Mouse (Mus musculus): ENCODE data around the gene Sdk2. TPM values are rescaled to one million over a fixed set of nuclear protein-coding genes. Genes with fewer than 3 reads are reported as not detected.
A peak's percentile ranks its signal among the peaks of the same experiment; 100 is the strongest.

Gene Sdk2
- total and polyA plus RNA-seq, 3 experiments: 1.2 to 4.8 (median 1.3) TPM

DNA sequence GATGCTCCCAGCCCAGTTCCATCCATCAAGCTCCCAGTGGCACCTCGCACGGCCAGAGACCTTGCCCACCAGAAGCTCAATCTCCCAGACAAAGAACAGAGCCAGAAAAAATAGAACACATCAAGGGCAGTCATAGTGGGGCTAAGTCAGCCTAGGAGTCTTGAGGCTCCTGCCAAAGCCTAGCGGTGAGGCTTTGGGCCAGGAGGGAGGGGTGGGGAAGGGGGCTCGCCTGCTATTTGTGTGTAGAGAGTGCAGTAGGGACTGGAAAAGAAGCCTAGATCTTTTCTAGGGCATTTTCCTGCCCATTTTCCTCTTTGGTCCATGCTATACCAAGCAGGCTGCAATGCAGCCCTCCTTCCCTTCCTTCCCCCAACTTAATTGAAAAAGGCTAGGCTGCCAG lies 76.8 kb downstream of the Sdk2 start:
- no peak for DNase-seq (ENCODE audit: extremely low read depth)
- peaks cover 47% of the 10 kb centered on the region for H3K27me3 ChIP-seq (replicated peaks)
- no peak overlapping the region for H3K9ac ChIP-seq (ENCODE audit: insufficient read depth, low read depth)
- no peaks in the 10 kb centered on the region for H3K36me3 ChIP-seq (replicated peaks in 1 of 2; ENCODE audit: control insufficient read depth in 1 of 2, insufficient read depth in 1 of 2, low read length in 1 of 2)
- no peaks in the 10 kb centered on the region for H3K79me2 ChIP-seq (replicated peaks; ENCODE audit: control insufficient read depth, extremely low read depth, insufficient read depth, poor library complexity, severe bottlenecking)
- no peak overlapping the region for H3K4me3 ChIP-seq (replicated peaks in 1 of 3; ENCODE audit: low read depth in 2 of 3, low read length in 2 of 3, poor library complexity in 1 of 3)
- in situ Hi-C loops (cut with MboI; ENCODE audit: low pct_ligation_motif_present, low pct_unique_long_range_greater_than_20kb, low sequenced_read_pairs): loop anchor here (10.0 kb wide), 1 partner anchor 115 kb away; no protein-coding TSS in a partner anchor
- TF ChIP-seq SIN3A (IDR thresholded peaks at IDR 0.05; ENCODE audit: low read length) (no peak), POLR2AphosphoS2 (IDR thresholded peaks at IDR 0.05; ENCODE audit: low read depth, low read length) (no peak)
- no peak overlapping the region for H3K4me2 ChIP-seq (ENCODE audit: insufficient read depth, low read depth, poor library complexity, severe bottlenecking)
- dilution Hi-C loops (cut with MboI; ENCODE audit: extremely low pct_ligation_motif_present, extremely low pct_unique_long_range_greater_than_20kb, low sequenced_read_pairs): no loop called here
- H3K9me3 ChIP-seq (replicated peaks; ENCODE audit: low read length): no peaks in the 10 kb centered on the region
- H3K27ac ChIP-seq (ENCODE audit: insufficient read depth, low read depth): no peak overlapping the region
- H3K4me1 ChIP-seq (ENCODE audit: control insufficient read depth in 1 of 2, insufficient read depth in 2 of 2): peaks cover 0 to 15% of the 10 kb centered on the region in 2 experiments; a peak in 2 of 4 replicates

DNA sequence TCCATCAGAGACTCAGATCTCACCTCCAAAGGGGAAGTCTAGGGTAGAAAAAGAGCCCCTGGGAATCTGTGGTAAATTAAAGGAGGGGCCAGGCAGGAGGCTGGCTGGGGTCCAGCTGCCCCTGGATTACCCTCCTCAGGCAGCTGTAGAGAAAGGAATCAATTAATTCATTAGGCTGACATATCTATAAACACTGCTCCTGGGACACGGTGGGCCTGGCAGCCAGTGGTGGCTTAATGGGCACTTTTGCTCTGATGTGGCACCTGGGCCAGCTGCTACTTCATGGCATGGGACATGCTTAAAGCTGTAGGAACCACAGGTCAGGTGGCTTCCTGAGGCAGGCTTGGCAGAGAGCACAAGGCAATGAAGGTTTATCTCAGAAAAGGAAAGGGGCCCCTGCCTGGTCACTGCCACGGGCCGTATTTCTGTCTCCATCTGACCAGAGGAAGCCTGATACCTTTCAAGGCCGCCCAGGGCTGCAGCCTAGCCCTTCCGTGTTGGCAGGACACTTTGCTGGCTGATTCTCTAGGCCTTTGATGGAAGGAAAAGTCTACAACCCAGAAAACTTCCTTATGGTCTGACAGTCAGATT lies 80.9 kb downstream of the Sdk2 start:
- peaks cover 18% of the 10 kb centered on the region for H3K27me3 ChIP-seq (replicated peaks)
- no peak for DNase-seq (ENCODE audit: extremely low read depth)
- H3K27ac ChIP-seq (ENCODE audit: insufficient read depth, low read depth): no peak overlapping the region
- dilution Hi-C loops (cut with MboI; ENCODE audit: extremely low pct_ligation_motif_present, extremely low pct_unique_long_range_greater_than_20kb, low sequenced_read_pairs): no loop called here
- H3K9me3 ChIP-seq (replicated peaks; ENCODE audit: low read length): no peaks in the 10 kb centered on the region
- H3K4me2 ChIP-seq (ENCODE audit: insufficient read depth, low read depth, poor library complexity, severe bottlenecking): no peak overlapping the region
- in situ Hi-C loops (cut with MboI; ENCODE audit: low pct_ligation_motif_present, low pct_unique_long_range_greater_than_20kb, low sequenced_read_pairs): no loop called here
- H3K79me2 ChIP-seq (replicated peaks; ENCODE audit: control insufficient read depth, extremely low read depth, insufficient read depth, poor library complexity, severe bottlenecking): no peaks in the 10 kb centered on the region
- no peaks in the 10 kb centered on the region for H3K36me3 ChIP-seq (replicated peaks in 1 of 2; ENCODE audit: control insufficient read depth in 1 of 2, insufficient read depth in 1 of 2, low read length in 1 of 2)
- no peak overlapping the region for H3K9ac ChIP-seq (ENCODE audit: insufficient read depth, low read depth)
- H3K4me3 ChIP-seq (replicated peaks in 1 of 3; ENCODE audit: low read depth in 2 of 3, low read length in 2 of 3, poor library complexity in 1 of 3): no peak overlapping the region
- TF ChIP-seq ZNF384 (IDR thresholded peaks at IDR 0.05; ENCODE audit: low read depth, low read length): no peak
- TF ChIP-seq USF2 (conservative IDR thresholded peaks at IDR 0.05; ENCODE audit: low read depth, low read length): no peak
- no peak for TF ChIP-seq MAX (IDR thresholded peaks at IDR 0.05; ENCODE audit: low read length)
- no peak for TF ChIP-seq KAT2A (IDR thresholded peaks at IDR 0.05; ENCODE audit: insufficient replicate concordance, low read length)
- H3K4me1 ChIP-seq (ENCODE audit: control insufficient read depth in 1 of 2, insufficient read depth in 2 of 2): peaks cover 0 to 25% of the 10 kb centered on the region in 2 experiments; a peak in 2 of 4 replicates

DNA sequence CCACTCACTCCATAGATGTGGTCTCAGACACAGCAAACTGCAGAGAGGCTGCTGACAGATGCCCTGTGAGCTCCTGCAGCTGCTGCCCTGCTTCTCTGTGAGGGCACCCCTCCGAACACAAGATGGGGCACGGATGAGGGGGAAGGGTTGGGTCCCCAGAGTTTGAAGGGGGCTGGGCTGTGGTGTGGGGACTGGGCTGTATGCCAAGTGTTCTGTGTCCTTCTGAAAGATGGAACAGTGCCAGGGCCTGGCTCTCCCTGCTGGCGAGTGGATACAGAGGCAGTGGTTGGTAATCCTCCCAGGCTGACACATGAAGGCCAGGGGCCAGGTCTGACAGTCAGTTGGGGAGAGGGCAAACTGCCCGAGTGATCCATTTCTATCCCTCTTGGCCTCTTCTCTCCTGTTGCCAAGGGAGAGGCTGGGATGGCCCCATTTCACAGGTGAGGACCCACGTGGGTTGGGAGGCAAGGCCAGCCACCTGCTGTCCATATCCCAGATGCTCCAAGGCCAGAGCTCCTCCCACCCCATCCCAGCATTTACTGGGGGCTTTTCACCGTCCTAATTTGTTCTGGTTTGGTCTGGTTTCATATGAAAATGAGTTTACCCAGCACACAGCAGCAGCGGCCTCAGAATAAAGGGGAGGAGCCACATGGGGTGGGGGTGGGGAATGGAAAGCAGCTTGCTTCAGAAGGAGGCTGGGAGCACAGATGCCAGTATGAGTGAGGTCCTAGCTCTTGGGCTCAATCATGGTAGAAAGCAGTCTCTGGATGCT lies 84.9 kb downstream of the Sdk2 start:
- H3K27me3 ChIP-seq (replicated peaks): peaks cover 4% of the 10 kb centered on the region
- H3K4me3 ChIP-seq (replicated peaks in 1 of 3; ENCODE audit: low read depth in 2 of 3, low read length in 2 of 3, poor library complexity in 1 of 3): no peak overlapping the region
- in situ Hi-C loops (cut with MboI; ENCODE audit: low pct_ligation_motif_present, low pct_unique_long_range_greater_than_20kb, low sequenced_read_pairs) (no loop called here), dilution Hi-C loops (cut with MboI; ENCODE audit: extremely low pct_ligation_motif_present, extremely low pct_unique_long_range_greater_than_20kb, low sequenced_read_pairs) (no loop called here)
- no peak overlapping the region for H3K9ac ChIP-seq (ENCODE audit: insufficient read depth, low read depth)
- no peak overlapping the region for H3K27ac ChIP-seq (ENCODE audit: insufficient read depth, low read depth)
- H3K4me2 ChIP-seq (ENCODE audit: insufficient read depth, low read depth, poor library complexity, severe bottlenecking): no peak overlapping the region
- peaks cover 0 to 16% of the 10 kb centered on the region in 2 experiments; a peak in 2 of 4 replicates for H3K4me1 ChIP-seq (ENCODE audit: control insufficient read depth in 1 of 2, insufficient read depth in 2 of 2)
- H3K9me3 ChIP-seq (replicated peaks; ENCODE audit: low read length): no peaks in the 10 kb centered on the region
- no peaks in the 10 kb centered on the region for H3K36me3 ChIP-seq (replicated peaks in 1 of 2; ENCODE audit: control insufficient read depth in 1 of 2, insufficient read depth in 1 of 2, low read length in 1 of 2)
- no peak for TF ChIP-seq IRF4 (IDR thresholded peaks at IDR 0.05; ENCODE audit: low read depth, low read length)
- no peak for TF ChIP-seq MXI1 (IDR thresholded peaks at IDR 0.05; ENCODE audit: low read depth, low read length)
- TF ChIP-seq SMC3 (IDR thresholded peaks at IDR 0.05; ENCODE audit: low read depth, low read length): no peak
- TF ChIP-seq MEF2A (IDR thresholded peaks at IDR 0.05; ENCODE audit: borderline replicate concordance, low read depth, low read length): no peak
- TF ChIP-seq CHD2 (IDR thresholded peaks at IDR 0.05; ENCODE audit: low read length): no peak
- no peak for TF ChIP-seq JUND (conservative IDR thresholded peaks at IDR 0.05; ENCODE audit: low read depth, low read length)
- TF ChIP-seq NRF1 (IDR thresholded peaks at IDR 0.05; ENCODE audit: low read depth, low read length): no peak
- TF ChIP-seq RCOR1 (conservative IDR thresholded peaks at IDR 0.05; ENCODE audit: low read depth, low read length): no peak
- TF ChIP-seq MAFK (IDR thresholded peaks at IDR 0.05; ENCODE audit: insufficient replicate concordance, low read length): no peak
- no peak for TF ChIP-seq MAZ (IDR thresholded peaks at IDR 0.05; ENCODE audit: low read depth, low read length)
- no peak for TF ChIP-seq GABPA (IDR thresholded peaks at IDR 0.05; ENCODE audit: insufficient replicate concordance, low read depth, low read length)
- no peak for TF ChIP-seq ZMIZ1 (IDR thresholded peaks at IDR 0.05; ENCODE audit: low read depth, low read length)
- TF ChIP-seq BHLHE40 (IDR thresholded peaks at IDR 0.05; ENCODE audit: low read depth, low read length): no peak
- no peak for TF ChIP-seq SIN3A (IDR thresholded peaks at IDR 0.05; ENCODE audit: low read length)
- no peak for TF ChIP-seq HCFC1 (IDR thresholded peaks at IDR 0.05; ENCODE audit: low read depth, low read length)
- TF ChIP-seq E2F4 (IDR thresholded peaks at IDR 0.05; ENCODE audit: insufficient replicate concordance, low read depth, low read length): no peak
- no peak for TF ChIP-seq PAX5 (IDR thresholded peaks at IDR 0.05; ENCODE audit: low read length)
- no peak for TF ChIP-seq TCF12 (IDR thresholded peaks at IDR 0.05; ENCODE audit: low read depth, low read length)
- no peaks in the 10 kb centered on the region for H3K79me2 ChIP-seq (replicated peaks; ENCODE audit: control insufficient read depth, extremely low read depth, insufficient read depth, poor library complexity, severe bottlenecking)
- peak; percentile 21 for DNase-seq (ENCODE audit: extremely low read depth)

Data from CH12.LX (cell line).